Mouse (Mus musculus) kidney, adult 11 months (tissue): Measurements from ENCODE around the gene Tfcp2l1.
"Not testable (repeated sequence)": the region's sequence is repeated elsewhere in the genome, so short reads cannot be mapped to it uniquely, and the experiment has no call there.

Experiments used
- DNase-seq: peaks from one replicate; pipeline ENCODE4 v3.0.0; 2022

The Tfcp2l1 gene

DNA sequence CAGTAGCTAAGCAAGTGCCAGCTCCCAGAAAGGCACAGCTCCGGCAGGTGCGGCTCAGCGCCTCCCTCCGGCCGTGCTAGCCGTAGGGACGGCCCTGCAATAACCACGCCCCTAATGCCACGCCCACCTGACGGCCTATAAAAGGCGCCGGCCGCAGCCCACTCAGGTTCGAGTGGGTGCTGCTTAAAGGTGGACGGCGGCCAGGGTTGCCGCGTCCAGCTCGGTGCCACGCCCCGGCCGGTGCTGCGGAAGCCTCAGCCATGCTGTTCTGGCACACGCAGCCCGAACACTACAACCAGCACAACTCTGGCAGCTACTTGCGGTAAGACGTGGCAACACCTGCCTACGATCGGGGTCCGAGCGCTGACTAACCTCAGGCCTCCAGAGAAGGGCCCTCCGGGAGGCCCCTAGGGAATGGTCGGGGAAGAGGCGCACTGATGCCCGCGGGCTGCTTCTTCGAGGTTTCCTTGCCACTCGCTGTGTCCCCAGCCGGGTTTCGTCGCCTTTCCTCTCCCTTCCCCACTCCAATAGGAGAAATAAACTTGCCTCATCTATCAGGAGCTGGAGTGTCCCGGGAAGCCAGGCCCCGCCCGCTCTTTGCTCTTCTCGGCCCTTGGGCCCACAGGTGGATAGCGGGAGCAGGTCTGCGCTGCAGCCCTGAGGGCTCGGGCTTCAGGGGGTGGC lies at the start of gene Tfcp2l1:
Gene Tfcp2l1, plus strand, starts transcription at position 165 of the 684 bp plus-strand sequence.
- peak; percentile 94 for DNase-seq

DNA sequence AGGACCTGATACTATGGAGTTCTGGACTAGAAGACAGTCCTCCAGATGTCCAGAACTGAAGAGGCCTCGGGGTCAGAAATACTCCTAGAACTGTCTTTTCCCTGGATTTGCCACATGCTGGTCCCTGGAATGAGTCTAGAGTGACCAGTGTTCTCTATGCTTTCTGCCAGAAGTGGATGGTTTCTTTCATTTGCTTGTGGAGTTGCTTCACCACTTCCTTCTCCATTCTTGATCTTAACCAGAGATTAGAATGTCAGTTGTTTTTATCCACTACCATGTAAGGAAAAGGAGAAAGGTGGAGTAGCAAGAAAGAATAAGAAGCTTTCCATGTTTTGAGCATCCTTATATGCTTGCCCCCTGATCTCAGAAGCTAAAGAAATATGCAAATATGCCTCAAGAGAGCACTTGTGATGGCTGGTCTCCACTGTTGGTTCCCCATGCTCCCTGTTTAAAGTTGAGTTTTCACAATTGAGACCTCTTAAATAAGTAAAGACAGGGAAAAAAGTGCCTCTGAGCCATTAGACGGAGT lies 47.5 kb upstream of the Tfcp2l1 start:
- no peak for DNase-seq

DNA sequence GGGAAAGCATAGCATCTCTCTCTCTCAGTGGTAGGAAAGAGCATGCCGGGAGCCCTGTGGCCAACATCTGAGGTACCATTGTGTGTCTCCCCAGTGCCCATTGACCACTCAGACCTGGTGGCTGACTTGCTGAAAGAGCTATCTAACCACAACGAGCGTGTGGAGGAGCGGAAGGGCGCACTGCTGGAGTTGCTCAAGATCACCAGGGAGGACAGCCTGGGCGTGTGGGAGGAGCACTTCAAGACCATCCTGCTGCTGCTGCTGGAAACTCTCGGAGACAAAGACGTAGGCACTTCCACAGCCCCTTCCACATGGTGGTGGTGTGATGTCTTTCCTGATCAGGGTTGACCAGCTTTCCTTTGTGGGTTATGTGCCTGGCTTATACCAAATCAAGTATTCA lies 46.6 kb upstream of the Tfcp2l1 start:
- DNase-seq = no peak

- no peak for DNase-seq
These were observed 38.0 kb upstream of the Tfcp2l1 start for GRCm38 (mm10) chr1:118589721-118590120.

GRCm38 (mm10) chr1:118592933-118593332 lies 34.8 kb upstream of the Tfcp2l1 start:
- peak; percentile 20 for DNase-seq

- DNase-seq = no peak
These were observed 32.4 kb upstream of the Tfcp2l1 start for GRCm38 (mm10) chr1:118595395-118595794.

DNA sequence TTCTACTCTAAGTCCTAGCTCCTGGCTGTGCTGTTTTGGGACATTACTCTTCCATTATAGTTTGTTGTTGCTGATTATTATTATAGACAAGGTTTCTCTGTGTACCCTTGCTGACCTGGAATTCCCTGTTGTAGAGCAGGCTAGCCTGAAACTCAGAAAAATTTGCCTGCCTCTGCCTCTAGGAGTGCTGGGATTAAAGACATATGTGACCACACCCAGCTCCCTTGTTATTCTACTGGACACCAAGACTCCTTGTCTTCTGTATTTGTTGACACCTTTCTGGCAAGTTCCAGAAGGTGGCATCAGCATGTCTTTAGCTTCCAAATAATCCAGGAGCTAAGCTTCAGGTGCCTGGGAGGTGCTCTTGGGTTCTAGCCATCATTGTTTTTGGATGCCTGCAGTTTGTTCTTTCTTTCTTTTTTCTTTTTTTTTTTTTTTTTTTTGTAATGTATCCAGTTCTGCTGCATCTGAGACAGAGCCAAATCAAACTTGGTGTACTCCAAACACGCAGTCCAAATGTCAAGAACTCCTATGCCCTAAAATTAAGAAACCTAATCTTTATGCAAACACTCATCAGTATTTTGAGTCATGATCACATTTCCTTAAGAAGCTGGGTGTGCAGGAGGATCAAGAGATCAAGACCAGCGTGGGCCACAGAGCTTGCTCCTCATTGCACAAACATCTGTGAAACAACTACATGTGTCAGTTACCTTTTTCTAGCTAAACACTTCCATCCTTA lies 30.1 kb upstream of the Tfcp2l1 start:
- no peak for DNase-seq

DNA sequence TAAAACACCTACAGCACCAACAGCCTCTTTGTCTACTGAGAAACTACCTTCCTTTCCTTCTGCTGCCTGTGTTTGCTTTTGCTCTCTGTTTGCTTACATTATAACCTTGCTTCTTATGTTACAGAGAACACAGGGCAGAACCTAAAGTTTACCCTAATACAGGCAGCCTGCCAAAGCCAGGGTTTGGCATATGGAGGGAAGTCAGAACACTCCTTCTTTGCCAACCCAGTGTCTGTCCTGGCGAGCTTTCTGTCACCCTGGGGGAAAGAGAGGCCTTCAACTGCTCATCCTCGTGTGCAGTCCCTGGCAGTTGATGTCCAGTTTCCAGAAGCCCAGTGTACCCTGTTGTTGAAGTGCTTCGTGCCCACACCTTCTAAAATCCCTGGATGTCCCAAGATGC lies 29.4 kb upstream of the Tfcp2l1 start:
- no peak for DNase-seq

GRCm38 (mm10) chr1:118613631-118614183 lies 14.0 kb upstream of the Tfcp2l1 start:
- peak; percentile 85 for DNase-seq

GRCm38 (mm10) chr1:118621055-118621454 lies 6.7 kb upstream of the Tfcp2l1 start:
- not testable (repeated sequence) for DNase-seq

- DNase-seq = no peak
These were observed 4.9 kb upstream of the Tfcp2l1 start for GRCm38 (mm10) chr1:118622857-118623256.

DNA sequence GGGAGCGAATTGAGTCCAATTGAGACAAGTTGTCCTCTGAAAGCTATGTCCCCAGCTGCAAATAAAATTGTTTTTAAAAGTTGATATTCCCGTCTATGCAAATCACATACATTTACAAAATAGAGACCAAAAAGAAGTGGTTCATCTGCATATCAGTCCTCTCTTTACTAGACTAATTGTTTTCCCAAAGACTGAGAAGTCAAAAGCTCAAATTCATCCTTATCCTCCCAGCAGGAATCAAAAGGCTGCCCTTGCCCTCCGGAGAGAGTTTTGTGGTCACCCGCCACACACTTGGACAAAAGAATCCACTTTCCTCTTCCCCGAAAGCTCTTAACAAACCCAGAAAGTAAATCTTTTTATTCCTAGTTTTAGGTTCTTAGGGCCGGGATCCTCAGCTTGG lies 2.3 kb upstream of the Tfcp2l1 start:
- no peak for DNase-seq

DNA sequence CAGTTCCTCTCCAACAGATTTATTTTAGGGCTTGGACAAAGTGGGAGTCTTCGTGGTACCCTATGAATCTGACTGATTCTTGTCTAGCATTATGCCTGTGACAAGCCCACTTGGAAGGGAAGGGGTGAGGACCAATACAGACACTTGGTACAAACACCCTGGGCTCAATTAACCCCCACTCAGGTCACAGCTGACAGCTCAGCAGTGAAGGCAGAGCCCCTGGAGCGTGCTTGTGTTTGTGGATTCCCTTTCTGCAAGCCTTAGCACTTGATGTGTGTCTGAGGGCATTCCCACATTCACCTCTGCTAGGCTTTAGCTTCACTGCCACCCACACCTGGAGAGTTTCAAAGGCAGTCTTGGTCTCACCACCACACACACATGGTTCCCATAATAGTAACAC lies 1.8 kb upstream of the Tfcp2l1 start:
- DNase-seq = no peak

- no peak for DNase-seq
These were observed 1.3 kb upstream of the Tfcp2l1 start for GRCm38 (mm10) chr1:118626452-118626851.

DNA sequence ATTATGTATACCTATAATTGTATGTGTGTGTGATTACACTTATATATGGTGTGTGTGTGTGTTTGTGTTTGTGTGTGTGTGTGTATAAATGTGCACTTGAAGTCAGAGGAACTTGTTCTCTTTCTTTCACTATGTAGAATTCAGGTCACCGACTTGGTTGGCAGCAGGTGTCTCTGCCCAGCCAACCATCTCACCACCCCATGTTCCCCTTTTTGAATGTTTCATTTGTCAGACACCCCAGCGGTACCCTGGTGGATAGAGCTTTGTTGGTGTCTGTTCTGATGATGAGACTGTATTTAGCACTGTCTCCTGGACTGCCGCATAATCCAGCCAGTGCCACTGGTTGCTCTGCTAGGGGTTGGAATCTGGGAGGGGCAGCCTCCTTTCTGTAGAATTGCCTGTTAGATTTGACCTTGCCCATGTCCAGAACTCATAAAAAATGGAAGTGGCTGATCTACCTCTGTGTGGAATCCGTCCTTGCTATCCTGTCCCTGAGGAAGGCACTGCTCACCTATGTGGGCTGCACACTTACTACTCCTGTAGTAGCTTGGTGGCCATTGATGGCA lies 5.8 kb downstream of the Tfcp2l1 start:
- no peak for DNase-seq

DNA sequence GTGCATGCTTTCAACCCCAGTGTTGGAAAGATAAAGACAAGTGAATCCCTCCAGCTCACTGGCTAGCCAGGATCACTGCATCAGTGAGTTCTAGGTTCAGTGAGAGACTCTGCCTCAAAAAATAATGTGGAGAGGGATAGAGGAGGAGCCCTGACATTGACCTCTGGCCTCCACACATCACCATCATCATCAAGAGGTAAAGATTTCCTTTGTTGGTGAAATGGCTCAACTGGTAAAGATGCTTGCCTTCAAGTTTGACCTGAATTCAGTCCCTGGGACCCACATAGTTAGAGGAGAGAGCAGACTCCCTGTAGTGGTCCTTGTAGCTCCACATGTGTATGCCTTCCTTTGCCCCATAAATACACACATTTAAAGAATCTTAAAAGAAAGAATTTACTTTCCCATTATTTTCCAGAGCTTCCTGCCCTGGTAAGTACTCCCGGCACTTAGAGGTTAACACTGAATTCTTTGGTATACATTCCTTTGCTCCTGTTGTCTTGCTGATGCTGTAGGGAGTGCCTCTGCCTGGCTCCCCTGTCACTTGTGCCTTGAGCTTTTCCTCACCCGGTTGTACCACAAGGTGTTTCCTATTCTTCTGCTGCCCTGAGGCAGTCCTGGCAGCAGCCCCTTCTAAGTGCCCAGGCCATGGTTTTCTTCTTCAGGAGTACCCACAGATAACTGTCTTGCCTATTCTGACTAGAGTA lies 14.7 kb downstream of the Tfcp2l1 start:
- no peak for DNase-seq

GRCm38 (mm10) chr1:118643138-118643979 lies 15.6 kb downstream of the Tfcp2l1 start:
- DNase-seq = peak; percentile 61

DNA sequence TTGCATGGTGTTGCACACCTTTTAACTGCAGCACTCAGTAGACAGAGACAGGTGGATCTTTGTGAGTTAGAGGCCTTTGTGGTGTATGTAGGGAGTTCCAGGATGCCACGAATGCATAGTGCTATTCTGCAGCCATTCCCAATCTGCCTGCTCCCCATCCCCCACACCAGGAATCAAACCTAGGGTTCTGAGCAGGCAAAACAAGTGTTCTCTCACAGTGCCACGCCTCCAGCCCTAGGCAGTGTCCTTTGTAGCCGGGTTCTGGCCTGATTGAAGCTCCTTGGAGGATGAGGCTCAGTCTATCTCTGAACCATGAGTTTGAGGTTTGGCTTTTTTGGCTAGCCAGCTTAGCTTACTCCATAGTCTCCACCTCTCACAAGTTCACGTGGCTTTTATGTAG lies 18.0 kb downstream of the Tfcp2l1 start:
- DNase-seq = no peak

DNA sequence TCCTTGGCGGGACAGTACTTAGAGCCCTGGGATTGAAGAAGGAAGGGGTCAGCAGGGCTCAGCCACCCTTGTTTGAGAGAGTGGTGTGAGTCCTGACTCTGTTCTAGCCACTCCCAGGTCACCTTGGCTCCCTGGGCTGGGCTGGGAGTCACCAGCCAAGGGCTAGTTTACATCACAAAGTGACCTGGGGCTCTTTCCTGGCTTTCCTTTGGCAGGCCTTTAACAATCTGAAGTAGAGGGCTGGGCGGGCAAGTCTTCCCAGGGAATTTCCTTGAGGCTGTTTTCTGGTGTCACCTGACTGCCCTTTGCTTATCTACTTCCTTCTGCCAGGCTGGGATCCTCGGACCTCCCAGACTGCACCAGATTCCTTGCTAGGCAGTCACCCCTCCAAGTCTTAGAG lies 20.3 kb downstream of the Tfcp2l1 start:
- peak; percentile 64 for DNase-seq

DNA sequence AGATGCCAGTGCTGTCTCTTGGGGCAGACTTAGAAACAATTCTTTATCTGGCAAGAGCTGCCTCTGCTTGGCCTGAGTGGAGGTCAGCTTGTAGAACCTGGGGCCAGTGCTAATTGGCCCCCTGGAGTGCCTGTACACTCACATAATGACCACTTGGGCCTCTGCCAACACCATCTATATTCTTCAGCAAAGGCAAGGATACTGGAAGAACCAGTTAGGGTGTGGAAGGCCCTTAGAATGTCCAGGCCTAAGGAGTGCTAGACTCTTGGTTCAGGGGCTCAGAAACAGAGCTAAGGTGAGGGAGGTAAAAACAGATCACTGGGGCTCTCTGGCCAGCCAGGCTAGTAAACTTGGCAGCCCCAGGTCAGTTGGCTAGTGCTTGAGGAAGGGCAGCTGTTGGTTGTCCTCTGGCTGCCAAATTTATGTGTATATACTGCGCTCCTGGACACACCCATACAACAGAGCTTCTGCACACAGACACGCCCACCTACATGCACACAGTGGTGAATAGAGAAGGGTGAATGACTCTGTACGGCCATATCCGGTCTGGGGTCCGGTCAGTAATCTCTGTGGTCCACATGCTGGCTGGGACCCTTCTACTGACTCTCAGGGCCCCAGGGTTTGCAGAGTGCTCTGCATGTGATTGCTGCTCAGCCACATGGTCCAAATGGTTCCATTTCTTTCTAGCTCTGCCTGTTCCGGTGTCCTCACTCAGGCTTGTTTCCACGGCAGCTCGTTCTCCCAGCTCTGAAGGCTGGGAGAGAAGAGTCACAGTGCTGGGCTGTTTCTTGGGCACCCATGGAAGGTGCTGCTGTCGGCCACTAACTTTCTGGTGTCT lies 22.4 kb downstream of the Tfcp2l1 start:
- DNase-seq = peak; percentile 42

GRCm38 (mm10) chr1:118650771-118651080 lies 23.0 kb downstream of the Tfcp2l1 start:
- DNase-seq = no peak
